In genomic region chr2:66507616-66508015, GRCm38 (mm10) we compare ENCODE assay signal across 12 mouse cellular contexts.
"Had no signal": no experiment of that assay in that cellular context is flagged by ENCODE, and none has a peak within 500 bp of the region (broad histone marks: within the 10 kb centered on the region; RNA-seq: fewer than 3 reads in every experiment).

No protein-coding gene starts in this region.

- DNase-seq: gastrocnemius, adult 2 months; gastrocnemius, postnatal 10 days; gastrocnemius, postnatal 25 days; heart, adult 18-20 months; heart, postnatal 14 days; heart, postnatal 36 days; kidney, adult 18-20 months; kidney, adult 8-10 months; kidney, postnatal 10 days; kidney, postnatal 25 days; liver; liver, embryonic 13.5 days had no signal
